Comparison of ENCODE assay signal across 14 mouse cellular contexts in genomic region chr9:35467264-35467817, GRCm38 (mm10). TPM values are rescaled to one million over a fixed set of nuclear protein-coding genes. Genes with fewer than 3 reads are reported as not detected.
A peak's percentile ranks its signal among the peaks of the same experiment; 100 is the strongest.
DNase-seq lines count a peak whose midpoint lies in the region; ATAC-seq and TF ChIP-seq lines count a peak whose summit lies in the region.
"Had no signal": no experiment of that assay in that cellular context is flagged by ENCODE, and none has a peak within 500 bp of the region (broad histone marks: within the 10 kb centered on the region; RNA-seq: fewer than 3 reads in every experiment).

No protein-coding gene starts in this region.

- 55% methylated on average over 8 of the region's 8 CpGs for WGBS in heart, embryonic 11.5 days (ENCODE audit: insufficient replicate concordance)
- 36% methylated on average over 8 of the region's 8 CpGs for WGBS in intestine, postnatal 0 days

- H3K4me3 ChIP-seq in heart, embryonic 11.5 days (ENCODE audit: low read depth, low read length), result no peak overlapping the region
- no peak overlapping the region for H3K4me3 ChIP-seq in intestine, postnatal 0 days (ENCODE audit: low read depth, low read length)
- H3K4me3 ChIP-seq: megakaryocyte, embryonic 14.5 days had no signal

- no peak overlapping the region for H3K4me2 ChIP-seq in heart, embryonic 11.5 days
- H3K4me2 ChIP-seq in intestine, postnatal 0 days (replicated peaks; ENCODE audit: low read depth), result no peak overlapping the region

- H3K4me1 ChIP-seq in heart, embryonic 11.5 days (ENCODE audit: control insufficient read depth, insufficient read depth, low read length), result no peaks in the 10 kb centered on the region
- no peaks in the 10 kb centered on the region for H3K4me1 ChIP-seq in intestine, postnatal 0 days (replicated peaks; ENCODE audit: control insufficient read depth, insufficient read depth, low read length)

- H3K9ac ChIP-seq in heart, embryonic 11.5 days (ENCODE audit: low read depth, low read length), result no peak overlapping the region
- H3K9ac ChIP-seq in intestine, postnatal 0 days (ENCODE audit: low read depth, low read length), result no peak overlapping the region

- 0 out of 2 replicates have a peak, but pooled peaks cover 6% of the 10 kb centered on the region for H3K36me3 ChIP-seq in heart, embryonic 11.5 days (ENCODE audit: control insufficient read depth, insufficient read depth, low read length)
- H3K36me3 ChIP-seq in intestine, postnatal 0 days (ENCODE audit: control insufficient read depth, insufficient read depth), result peaks cover 16% of the 10 kb centered on the region; the same call in 1 of the 2 replicates

- no peak for ATAC-seq in heart, embryonic 11.5 days (replicated peaks; ENCODE audit: insufficient number of reproducible peaks, low FRiP score, low TSS enrichment)
- ATAC-seq in intestine, postnatal 0 days, result peak; percentile 69; the same call in 1 of the 2 replicates
- peak; percentile 65 for ATAC-seq in megakaryocyte progenitor cell, adult 5-6 weeks (replicated peaks; ENCODE audit: poor library complexity)

- peak; percentile 25 to 27 for DNase-seq in heart, adult 18-20 months
- peak; percentile 52 for DNase-seq in MN1 (ENCODE audit: low spot score)
- no peak for DNase-seq in layer of hippocampus, postnatal 10 days (ENCODE audit: low spot score in 2 of 2)
- no peak for DNase-seq in frontal cortex, postnatal 14 days (ENCODE audit: low spot score in 2 of 2)
- DNase-seq in spleen, adult 12 weeks (ENCODE audit: low spot score), result no peak
- DNase-seq: adrenal gland, postnatal 25 days; cerebellum, adult 9-10 months had no signal

- H3K9me3 ChIP-seq in heart, embryonic 11.5 days (replicated peaks; ENCODE audit: control insufficient read depth, low read length), result no peaks in the 10 kb centered on the region
- no peaks in the 10 kb centered on the region for H3K9me3 ChIP-seq in intestine, postnatal 0 days (ENCODE audit: control insufficient read depth)
- H3K9me3 ChIP-seq: megakaryocyte, embryonic 14.5 days had no signal

- H3K27me3 ChIP-seq in heart, embryonic 11.5 days (ENCODE audit: control insufficient read depth, insufficient read depth, low read length), result no peaks in the 10 kb centered on the region
- H3K27me3 ChIP-seq in intestine, postnatal 0 days (replicated peaks; ENCODE audit: control insufficient read depth, insufficient read depth, low read length), result no peaks in the 10 kb centered on the region

- no peak for TF ChIP-seq CTCF in intestine, postnatal 0 days (IDR thresholded peaks at IDR 0.05; ENCODE audit: low read depth)

- no peak overlapping the region for H3K27ac ChIP-seq in heart, embryonic 11.5 days (ENCODE audit: low read depth, low read length)
- no peak overlapping the region for H3K27ac ChIP-seq in intestine, postnatal 0 days (ENCODE audit: low read depth, low read length)

RNA-seq across cellular contexts. Expression of gene Cdon, which starts 46.4 kb away (rescaled TPM):
- 1 to 10 TPM; 9.0 to 9.2 TPM for total RNA-seq in heart, adult 18-20 months (2021)
- polyA plus RNA-seq in heart, embryonic 11.5 days (2014; fragmentation: Nextera tagmentation; extraction: Ambion mirVana), result 4.4 and 6.1 TPM in 2 replicates
- polyA plus RNA-seq in intestine, postnatal 0 days (2015; fragmentation: Nextera tagmentation; extraction: Ambion mirVana), result 1.9 and 2.4 TPM in 2 replicates
- 0.67 and 1.3 TPM in 2 replicates for total RNA-seq in megakaryocyte progenitor cell, adult 5-6 weeks (2015)
- 0.37 and 1.0 TPM in 2 replicates for total RNA-seq in megakaryocyte progenitor cell, adult 5-6 weeks (2017)
- 10 to 100 TPM in 1 of 2 experiments, 1 to 10 TPM in 1; 9.8 to 11.5 TPM for total RNA-seq in layer of hippocampus, postnatal 10 days (2021)

RNA-seq across cellular contexts. Expression of gene Gm1113, which starts 50.7 kb away (rescaled TPM):
- total RNA-seq in heart, adult 18-20 months (2021), result not detected
- not detected in 2 replicates for polyA plus RNA-seq in heart, embryonic 11.5 days (2014; fragmentation: Nextera tagmentation; extraction: Ambion mirVana)
- not detected in 2 replicates for polyA plus RNA-seq in intestine, postnatal 0 days (2015; fragmentation: Nextera tagmentation; extraction: Ambion mirVana)
- total RNA-seq in megakaryocyte progenitor cell, adult 5-6 weeks (2015), result not detected in 2 replicates
- not detected in 2 replicates for total RNA-seq in megakaryocyte progenitor cell, adult 5-6 weeks (2017)
- not detected for total RNA-seq in layer of hippocampus, postnatal 10 days (2021)
- total RNA-seq: adrenal gland, postnatal 25 days had no signal
- polyA plus RNA-seq: forebrain, embryonic 11.5 days; heart, embryonic 14.5 days; limb, embryonic 14.5 days had no signal

Comparison
In these comparisons a context has a peak if more than half of its experiments do, and no peak if none do; other contexts are left out.
1. DNase-seq: peak in heart, adult 18-20 months (2 of 2) and MN1 (single experiment); none in layer of hippocampus, postnatal 10 days (0 of 2), frontal cortex, postnatal 14 days (0 of 2) and spleen, adult 12 weeks (single experiment).
2. RNA of gene Cdon, which starts 46.4 kb away (total RNA-seq): 9.8 to 11.5 TPM in layer of hippocampus, postnatal 10 days and 9.0 to 9.2 TPM in heart, adult 18-20 months; 0.37 to 1.3 TPM in megakaryocyte progenitor cell, adult 5-6 weeks; every median in the first group is over 4 times any median in the second.